Mouse (Mus musculus) layer of hippocampus, adult 2 months (tissue): ENCODE measurements around the gene Ppt1. TPM values are rescaled to one million over a fixed set of nuclear protein-coding genes. Genes with fewer than 3 reads are reported as not detected.

Source experiments
- DNase-seq, 2 experiments: peaks; one replicate each; pipeline ENCODE4 v3.0.0; 2022; ENCODE audit warnings: low spot score in 2 of 2
- H3K27ac ChIP-seq: fragments of 200-600 bp; 2 replicates; pipeline ENCODE4 v1.8.1; 2022
- H3K4me3 ChIP-seq: fragments of 200-600 bp; 2 replicates; pipeline ENCODE4 v1.8.1; 2022; ENCODE audit warnings: mild to moderate bottlenecking
- CTCF ChIP-seq: fragments of 200-600 bp; conservative IDR thresholded peaks from 2 replicates; pipeline ENCODE4 v1.8.1; 2022; ENCODE audit warnings: antibody characterized with exemption, mild to moderate bottlenecking, moderate library complexity
- total RNA-seq, 2 experiments: library from RNA; stranded (reverse); gene quantifications; 2 replicates each; pipeline ENCODE4 v1.2.3; 2021

Gene Ppt1
- total RNA-seq, 2 experiments from 2014 or later, result 84.6 to 88.1 TPM

- H3K4me3 ChIP-seq, result no peak overlapping the region
- DNase-seq, result no peak
- H3K27ac ChIP-seq, result peak overlapping the region; percentile 89; the same call in 1 of the 2 replicates
- no peak for TF ChIP-seq CTCF
Measured at GRCm38 (mm10) chr4:122873512-122873911, 37.5 kb downstream of the Ppt1 start.

- peak; percentile 51 for TF ChIP-seq CTCF
- no peak for DNase-seq
- no peak overlapping the region for H3K4me3 ChIP-seq
- peak overlapping the region; percentile 68; the same call in 1 of the 2 replicates for H3K27ac ChIP-seq
Measured at GRCm38 (mm10) chr4:122878333-122879070, 42.5 kb downstream of the Ppt1 start.

- no peak for DNase-seq
- H3K4me3 ChIP-seq, result peak overlapping the region; percentile 74; the same call in 1 of the 2 replicates
- H3K27ac ChIP-seq, result peak overlapping the region; percentile 100
- no peak for TF ChIP-seq CTCF
Measured at GRCm38 (mm10) chr4:122882544-122882943, 46.5 kb downstream of the Ppt1 start.

- DNase-seq, result no peak
- peak; percentile 60 for TF ChIP-seq CTCF
- H3K27ac ChIP-seq, result peak overlapping the region; percentile 100
- peak overlapping the region; percentile 74 for H3K4me3 ChIP-seq
Measured at GRCm38 (mm10) chr4:122883294-122883693, 47.3 kb downstream of the Ppt1 start.

- Histone ChIP-seq H3K4me3 (peak overlapping the region; percentile 74), H3K27ac (peak overlapping the region; percentile 100)
Measured at GRCm38 (mm10) chr4:122884051-122884450, 48.0 kb downstream of the Ppt1 start.

GRCm38 (mm10) chr4:122884481-122885340, 48.7 kb downstream of the Ppt1 start:
- no peak for DNase-seq
- H3K27ac ChIP-seq, result peak overlapping the region; percentile 100
- TF ChIP-seq CTCF, result no peak

More at GRCm38 (mm10) chr4:122884051-122884450, 48.0 kb downstream of the Ppt1 start:
- DNase-seq, result no peak
- TF ChIP-seq CTCF, result no peak

GRCm38 (mm10) chr4:122885768-122886578, 49.9 kb downstream of the Ppt1 start, which contains the start of gene Cap1:
Gene Cap1 (minus strand): TSS chr4:122886056.
- DNase-seq, result peak; percentile 97 to 99
- H3K27ac ChIP-seq, result peak within 1 kb of the TSS; percentile 100
- TF ChIP-seq CTCF, result no peak
- H3K4me3 ChIP-seq, result peak within 1 kb of the TSS; percentile 76

More at GRCm38 (mm10) chr4:122884481-122885340, 48.7 kb downstream of the Ppt1 start:
- peak overlapping the region; percentile 74 for H3K4me3 ChIP-seq

GRCm38 (mm10) chr4:122886579-122887254, 50.7 kb downstream of the Ppt1 start:
- TF ChIP-seq CTCF, result no peak
- Histone ChIP-seq H3K27ac (peak overlapping the region; percentile 100), H3K4me3 (peak overlapping the region; percentile 76)
- no peak for DNase-seq

- no peak for TF ChIP-seq CTCF
- peak overlapping the region; percentile 100 for H3K27ac ChIP-seq
- DNase-seq, result no peak
- H3K4me3 ChIP-seq, result no peak overlapping the region; the same call in 1 of the 2 replicates
Measured at GRCm38 (mm10) chr4:122887336-122887735, 51.3 kb downstream of the Ppt1 start.

- Histone ChIP-seq H3K4me3 (no peak overlapping the region; the same call in 1 of the 2 replicates), H3K27ac (peak overlapping the region; percentile 94)
- DNase-seq, result peak; percentile 81 to 90
- TF ChIP-seq CTCF, result no peak
Measured at GRCm38 (mm10) chr4:122890881-122891481, 54.9 kb downstream of the Ppt1 start.

- no peak for DNase-seq
- no peak overlapping the region for H3K4me3 ChIP-seq
- TF ChIP-seq CTCF, result no peak
- H3K27ac ChIP-seq, result peak overlapping the region; percentile 94
Measured at GRCm38 (mm10) chr4:122891597-122891996, 55.6 kb downstream of the Ppt1 start.
